Mouse (Mus musculus) liver, adult 2 months (tissue): Measurements from ENCODE around the gene Morc1.

Experiments
- CTCF ChIP-seq: fragments of 200-500 bp; IDR thresholded peaks from 2 replicates; pipeline ENCODE4 v1.5.1; 2011; ENCODE audit warnings: low read depth, low read length, control low read depth
- POLR2A ChIP-seq: fragments of 200-500 bp; IDR thresholded peaks from 2 replicates; pipeline ENCODE4 v1.6.1; 2011; ENCODE audit warnings: low read length, control low read depth; ENCODE audit not compliant: insufficient read depth; ENCODE audit errors: extremely low read depth

DNA sequence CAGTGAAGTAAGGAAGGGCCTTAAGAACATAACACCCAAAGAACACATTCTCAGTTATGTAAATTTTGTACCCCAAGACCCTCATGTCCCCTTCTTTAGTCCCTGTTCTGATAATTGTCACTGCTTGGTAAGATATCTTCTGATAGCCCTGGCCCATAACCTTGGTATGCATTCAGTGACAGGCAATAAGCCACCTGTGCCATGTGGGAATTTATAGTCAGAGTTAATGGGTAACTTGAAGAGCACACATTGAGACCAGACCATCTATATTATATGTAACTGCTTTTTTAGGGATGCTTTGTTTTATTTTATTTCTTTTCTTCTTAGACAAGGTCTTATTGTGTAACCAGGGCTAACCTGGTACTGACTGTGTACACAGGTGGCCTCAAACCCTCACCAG lies 27.0 kb upstream of the Morc1 start:
- TF ChIP-seq POLR2A (no peak), CTCF (no peak)
